Mouse (Mus musculus) frontal cortex, postnatal 25 days (tissue): ENCODE measurements at regions not wholly inside any gene's neighbourhood (a gene's known extent, or its start where the extent isn't known, plus 50 kb on each side); places are given as distances from the start of the nearest gene placed in this dataset.

Source experiments
- DNase-seq, 2 experiments: peaks; one replicate each; pipeline ENCODE4 v3.0.0; 2022; ENCODE audit warnings: low spot score in 2 of 2

DNA sequence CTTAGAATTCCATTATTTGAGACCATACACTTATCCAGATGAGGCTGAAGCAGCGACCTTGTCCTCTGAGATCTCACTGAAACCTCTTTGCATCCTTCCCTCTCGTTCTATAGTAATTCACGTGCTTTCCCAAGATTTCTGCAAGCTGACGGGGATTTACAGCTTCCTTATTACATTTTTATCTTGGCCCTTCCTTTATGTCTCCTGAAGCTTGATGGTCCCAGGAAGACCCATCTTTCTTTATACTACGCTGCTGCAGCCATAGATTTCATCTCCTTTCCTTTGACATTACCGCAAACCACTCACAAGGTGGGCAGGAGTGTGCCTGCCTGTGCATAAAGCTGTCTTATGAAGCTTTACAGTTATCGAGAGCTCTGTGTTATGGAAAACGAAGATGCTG lies 63.3 kb upstream of the Rbms3 start:
- no peak for DNase-seq

GRCm38 (mm10) chr9:117692486-117692885 lies 62.8 kb upstream of the Rbms3 start:
- no peak for DNase-seq

- DNase-seq: no peak
These were observed 60.2 kb upstream of the Rbms3 start for GRCm38 (mm10) chr9:117689946-117690345.
